Mouse (Mus musculus) liver, adult 2 months (tissue): ENCODE results near the gene Tapbpl. TPM values are rescaled to one million over a fixed set of nuclear protein-coding genes. Genes with fewer than 3 reads are reported as not detected.
A peak's percentile ranks its signal among the peaks of the same experiment; 100 is the strongest.

Experiments used
- DNase-seq: peaks from one replicate; pipeline ENCODE4 v3.0.0-alpha.2; 2011; ENCODE audit warnings: low read depth, low spot score; ENCODE audit errors: extremely low read depth
- H3K27ac ChIP-seq: fragments of 200-500 bp; replicated peaks from 2 replicates; pipeline ENCODE4 v1.5.1; 2012; ENCODE audit warnings: low read depth, mild to moderate bottlenecking, control low read depth, inconsistent platforms, low read length; ENCODE audit not compliant: insufficient read depth
- H3K27me3 ChIP-seq: fragments of 200-500 bp; 2 replicates; pipeline ENCODE4 v1.6.1; 2012; ENCODE audit warnings: mild to moderate bottlenecking, moderate library complexity, low read length, inconsistent platforms; ENCODE audit not compliant: control insufficient read depth, insufficient read depth
- H3K36me3 ChIP-seq: fragments of 200-500 bp; 2 replicates; pipeline ENCODE4 v1.6.1; 2012; ENCODE audit warnings: low read length, inconsistent platforms; ENCODE audit not compliant: control insufficient read depth, insufficient read depth
- H3K4me1 ChIP-seq: fragments of 200-500 bp; 2 replicates; pipeline ENCODE4 v1.6.1; 2011; ENCODE audit warnings: low read length; ENCODE audit not compliant: control insufficient read depth, insufficient read depth
- H3K4me3 ChIP-seq: fragments of 200-500 bp; 2 replicates; pipeline ENCODE4 v1.5.1; 2011; ENCODE audit warnings: low read depth, mild to moderate bottlenecking, control low read depth, low read length, moderate library complexity; ENCODE audit not compliant: insufficient read depth
- H3K79me2 ChIP-seq: fragments of 200-500 bp; 2 replicates; pipeline ENCODE4 v1.6.1; 2012; ENCODE audit warnings: inconsistent platforms, mild to moderate bottlenecking, low read length, moderate library complexity; ENCODE audit not compliant: control insufficient read depth, insufficient read depth
- H3K9ac ChIP-seq: fragments of 200-500 bp; 2 replicates; pipeline ENCODE4 v1.6.1; 2012; ENCODE audit warnings: low read depth, mild to moderate bottlenecking, control low read depth, inconsistent platforms, low read length
- CTCF ChIP-seq: fragments of 200-500 bp; IDR thresholded peaks from 2 replicates; pipeline ENCODE4 v1.5.1; 2011; ENCODE audit warnings: low read depth, low read length, control low read depth
- POLR2A ChIP-seq: fragments of 200-500 bp; IDR thresholded peaks from 2 replicates; pipeline ENCODE4 v1.6.1; 2011; ENCODE audit warnings: low read length, control low read depth; ENCODE audit not compliant: insufficient read depth; ENCODE audit errors: extremely low read depth
- WGBS: fragments of 180-500 bp; shearing (Covaris S2); methylation state at CpG from one replicate; pipeline ENCODE4 v1.1.7; 2018; 5-methylcytosine and 5-hydroxymethylcytosine counted together
- polyA plus RNA-seq: library from polyadenylated mRNA; depleted of rRNA; stranded (reverse); fragments of >200 nt; gene quantifications from 2 replicates; pipeline ENCODE4 v1.2.3, GENCODE M21; 2012
- total RNA-seq: library from RNA; depleted of rRNA; stranded (reverse); fragments of >200 nt; gene quantifications from 2 replicates; pipeline ENCODE4 v1.2.3, GENCODE M21; 2014

Tapbpl gene
- total and polyA plus RNA-seq, 2 experiments, result 15.0 to 18.2 TPM

GRCm38 (mm10) chr6:125232045-125232437 lies 381 bp upstream of the Tapbpl start:
- no peaks in the 10 kb centered on the region for H3K27me3 ChIP-seq

GRCm38 (mm10) chr6:125230571-125230970 lies 1.1 kb downstream of the Tapbpl start:
- no peak overlapping the region for H3K9ac ChIP-seq
- DNase-seq, result no peak
- H3K27ac ChIP-seq, result no peak overlapping the region
- peaks cover 19% of the 10 kb centered on the region; the same call in 1 of the 2 replicates for H3K36me3 ChIP-seq
- no peak overlapping the region for H3K4me3 ChIP-seq
- peaks cover 6% of the 10 kb centered on the region for H3K4me1 ChIP-seq
- no peaks in the 10 kb centered on the region for H3K27me3 ChIP-seq
- 73% methylated on average over 9 of the region's 9 CpGs for WGBS
- H3K79me2 ChIP-seq, result peaks cover 4% of the 10 kb centered on the region; the same call in 1 of the 2 replicates
- TF ChIP-seq CTCF (no peak), POLR2A (no peak)

More at GRCm38 (mm10) chr6:125232045-125232437, 381 bp upstream of the Tapbpl start:
- WGBS, result 11% methylated on average over 4 of the region's 4 CpGs
- H3K9ac ChIP-seq, result peak overlapping the region; percentile 91
- peaks cover 6% of the 10 kb centered on the region for H3K4me1 ChIP-seq
- peaks cover 10% of the 10 kb centered on the region; the same call in 1 of the 2 replicates for H3K36me3 ChIP-seq
- peak overlapping the region; percentile 92 for H3K27ac ChIP-seq
- TF ChIP-seq POLR2A (no peak), CTCF (no peak)
- peak overlapping the region; percentile 90 for H3K4me3 ChIP-seq
- peaks cover 4% of the 10 kb centered on the region; the same call in 1 of the 2 replicates for H3K79me2 ChIP-seq
- peak; percentile 61 for DNase-seq

GRCm38 (mm10) chr6:125225518-125226115 lies 6.0 kb downstream of the Tapbpl start:
- no peak overlapping the region for H3K27ac ChIP-seq
- no peak overlapping the region for H3K9ac ChIP-seq
- peak; percentile 9 for DNase-seq
- no peaks in the 10 kb centered on the region for H3K27me3 ChIP-seq
- peaks cover 41% of the 10 kb centered on the region; the same call in 1 of the 2 replicates for H3K36me3 ChIP-seq
- peak; percentile 71 for TF ChIP-seq CTCF
- TF ChIP-seq POLR2A, result no peak
- peaks cover 2% of the 10 kb centered on the region; the same call in 1 of the 2 replicates for H3K79me2 ChIP-seq
- no peak overlapping the region for H3K4me3 ChIP-seq
- peaks cover 1% of the 10 kb centered on the region for H3K4me1 ChIP-seq
- 87% methylated on average over 5 of the region's 5 CpGs for WGBS

GRCm38 (mm10) chr6:125222577-125222976 lies 9.1 kb downstream of the Tapbpl start:
- Histone ChIP-seq H3K36me3 (peaks cover 33% of the 10 kb centered on the region; the same call in 1 of the 2 replicates), H3K79me2 (no peaks in the 10 kb centered on the region), H3K27me3 (no peaks in the 10 kb centered on the region), H3K9ac (no peak overlapping the region), H3K27ac (no peak overlapping the region), H3K4me1 (no peaks in the 10 kb centered on the region), H3K4me3 (no peak overlapping the region)
- DNase-seq, result no peak
- TF ChIP-seq POLR2A, result no peak
- no peak for TF ChIP-seq CTCF
- 80% methylated on average over 3 of the region's 3 CpGs for WGBS

- Histone ChIP-seq H3K36me3 (peaks cover 31% of the 10 kb centered on the region; the same call in 1 of the 2 replicates), H3K27ac (no peak overlapping the region), H3K9ac (no peak overlapping the region), H3K4me1 (no peaks in the 10 kb centered on the region), H3K27me3 (no peaks in the 10 kb centered on the region), H3K79me2 (no peaks in the 10 kb centered on the region), H3K4me3 (no peak overlapping the region)
- TF ChIP-seq CTCF (no peak), POLR2A (no peak)
- 76% methylated on average over 2 of the region's 2 CpGs for WGBS
- DNase-seq, result peak; percentile 25
These were observed 9.5 kb downstream of the Tapbpl start for GRCm38 (mm10) chr6:125222146-125222545.
